ENCODE assay signal across 20 mouse cellular contexts in genomic region chr9:83981234-83981633, GRCm38 (mm10).
"Had no signal": no experiment of that assay in that cellular context is flagged by ENCODE, and none has a peak within 500 bp of the region (broad histone marks: within the 10 kb centered on the region; RNA-seq: fewer than 3 reads in every experiment).

No protein-coding gene starts in this region.

- H3K4me3 ChIP-seq: midbrain, embryonic 10.5 days; midbrain, embryonic 12.5 days; myocyte; neural tube, embryonic 13.5 days; neural tube, embryonic 15.5 days; stomach, embryonic 15.5 days had no signal

- DNase-seq: lung, adult 18-20 months; lung, embryonic 14.5 days; lung, postnatal 10 days; lung, postnatal 4 days; midbrain, embryonic 14.5 days; retina, postnatal 1 day; right cerebral cortex, adult 18-20 months; right cerebral cortex, postnatal 25 days; right cerebral cortex, postnatal 4 days; thymus, adult 2 months; thymus, postnatal 25 days; thymus, postnatal 4 days had no signal

- H3K27ac ChIP-seq: midbrain, embryonic 10.5 days; midbrain, embryonic 12.5 days; neural tube, embryonic 13.5 days; neural tube, embryonic 15.5 days; stomach, embryonic 15.5 days; stomach, postnatal 0 days had no signal

- ATAC-seq: midbrain, embryonic 16.5 days had no signal
